Mouse (Mus musculus) liver, embryonic 12.5 days (tissue): ENCODE data around the gene Prdx5. TPM values are rescaled to one million over a fixed set of nuclear protein-coding genes. Genes with fewer than 3 reads are reported as not detected.
"Not testable (repeated sequence)": the region's sequence is repeated elsewhere in the genome, so short reads cannot be mapped to it uniquely, and the experiment has no call there.

Experiments used
- ATAC-seq: fragments of 200-750 bp; cut with Nextera tagmentation; 2 replicates; pipeline ENCODE4 v1.8.0; 2017; ENCODE audit warnings: moderate number of reproducible peaks, mild to moderate bottlenecking, moderate library complexity
- H3K27ac ChIP-seq: fragments of 300-500 bp; sonication (generic); 2 replicates; pipeline ENCODE4 v1.5.1; 2016; ENCODE audit warnings: mild to moderate bottlenecking
- H3K27me3 ChIP-seq: fragments of 300-500 bp; sonication (generic); replicated peaks from 2 replicates; pipeline ENCODE4 v1.6.1; 2016; ENCODE audit warnings: mild to moderate bottlenecking, moderate library complexity
- H3K36me3 ChIP-seq: fragments of 300-500 bp; sonication (generic); 2 replicates; pipeline ENCODE4 v1.6.1; 2016; ENCODE audit warnings: mild to moderate bottlenecking, moderate library complexity
- H3K4me1 ChIP-seq: fragments of 300-500 bp; sonication (generic); 2 replicates; pipeline ENCODE4 v1.6.1; 2016
- H3K4me2 ChIP-seq: fragments of 300-500 bp; sonication (generic); 2 replicates; pipeline ENCODE4 v1.6.1; 2016; ENCODE audit warnings: mild to moderate bottlenecking, moderate library complexity
- H3K4me3 ChIP-seq: fragments of 300-500 bp; sonication (generic); 2 replicates; pipeline ENCODE4 v1.5.1; 2016; ENCODE audit warnings: mild to moderate bottlenecking, moderate library complexity
- H3K9ac ChIP-seq: fragments of 300-500 bp; sonication (generic); 2 replicates; pipeline ENCODE4 v1.6.1; 2016; ENCODE audit warnings: mild to moderate bottlenecking, moderate library complexity
- H3K9me3 ChIP-seq: fragments of 300-500 bp; sonication (generic); replicated peaks from 2 replicates; pipeline ENCODE4 v1.6.1; 2016; ENCODE audit warnings: mild to moderate bottlenecking, moderate library complexity
- WGBS: fragments of 180-500 bp; shearing (Covaris S2); methylation state at CpG from one replicate; pipeline ENCODE4 v1.1.7; 2016; ENCODE audit not compliant: insufficient replicate concordance; 5-methylcytosine and 5-hydroxymethylcytosine counted together
- polyA plus RNA-seq: library from polyadenylated mRNA; unstranded; fragments of >200 nt; fragmentation: Nextera tagmentation; extraction: Ambion mirVana; gene quantifications from 2 replicates; pipeline ENCODE4 v1.2.1, GENCODE M21; 2016

The Prdx5 gene
- polyA plus RNA-seq, 1 experiment from 2014 or later, result 94.2 TPM

- Histone ChIP-seq H3K9ac (no peak overlapping the region), H3K36me3 (no peaks in the 10 kb centered on the region), H3K9me3 (peaks cover 5% of the 10 kb centered on the region; the same call in 1 of the 2 replicates), H3K4me1 (no peaks in the 10 kb centered on the region), H3K4me3 (no peak overlapping the region), H3K27ac (no peak overlapping the region), H3K27me3 (no peaks in the 10 kb centered on the region), H3K4me2 (no peak overlapping the region)
- no peak for ATAC-seq
- 71% methylated on average over 4 of the region's 4 CpGs for WGBS
Measured at GRCm38 (mm10) chr19:6899641-6900040, 10.3 kb downstream of the Prdx5 start.

DNA sequence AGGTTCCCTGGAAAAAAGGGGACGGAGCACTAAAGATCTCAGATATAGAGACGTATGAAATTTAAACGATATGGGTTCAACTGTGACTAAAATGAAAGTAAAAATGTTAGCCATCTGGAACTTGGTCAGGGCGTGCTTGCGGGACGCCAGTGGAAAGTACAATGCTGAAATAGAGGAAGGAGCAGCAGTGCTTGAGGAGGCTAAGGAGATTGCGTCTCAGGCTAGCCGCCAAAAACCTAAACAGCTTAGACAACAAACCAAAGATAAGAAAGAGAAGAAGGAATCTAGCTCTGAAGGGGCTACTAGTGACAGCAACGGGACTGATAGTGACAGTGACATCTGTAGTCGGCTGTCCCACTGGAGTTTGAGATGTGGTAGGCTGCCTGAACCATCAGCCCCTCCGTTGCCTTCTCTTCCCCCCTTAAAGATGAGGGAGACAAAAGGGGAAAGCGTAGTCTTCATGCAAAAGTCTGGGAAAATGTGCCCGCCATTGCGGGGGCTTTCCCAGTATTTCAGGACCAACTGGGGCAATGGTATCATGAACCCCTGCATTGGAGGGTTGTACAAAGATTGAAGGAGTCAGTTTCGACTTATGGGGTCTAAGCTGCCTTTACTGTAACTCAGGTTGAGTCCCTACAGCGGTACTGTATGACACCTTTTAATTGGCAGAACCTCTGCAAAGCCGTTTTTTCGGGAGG lies 14.1 kb downstream of the Prdx5 start:
- not testable (repeated sequence) for H3K27ac ChIP-seq, H3K9me3 ChIP-seq, ATAC-seq, H3K4me1 ChIP-seq, H3K9ac ChIP-seq, H3K36me3 ChIP-seq, H3K27me3 ChIP-seq, H3K4me3 ChIP-seq
- peak overlapping the region; percentile 12; the same call in 1 of the 2 replicates for H3K4me2 ChIP-seq
- WGBS, result 63% methylated on average over 18 of the region's 18 CpGs

- no peaks in the 10 kb centered on the region for H3K36me3 ChIP-seq
- 84% methylated on average over 14 of the region's 14 CpGs for WGBS
- no peak for ATAC-seq
- H3K9me3 ChIP-seq, result no peaks in the 10 kb centered on the region
- H3K4me2 ChIP-seq, result no peak overlapping the region
- H3K27ac ChIP-seq, result no peak overlapping the region
- H3K4me1 ChIP-seq, result no peaks in the 10 kb centered on the region
- H3K9ac ChIP-seq, result no peak overlapping the region
- H3K4me3 ChIP-seq, result no peak overlapping the region
- H3K27me3 ChIP-seq, result no peaks in the 10 kb centered on the region
Measured at GRCm38 (mm10) chr19:6893731-6894451, 16.0 kb downstream of the Prdx5 start.

GRCm38 (mm10) chr19:6892512-6892911 lies 17.4 kb downstream of the Prdx5 start:
- no peak for ATAC-seq
- Histone ChIP-seq H3K9me3 (no peaks in the 10 kb centered on the region), H3K4me3 (no peak overlapping the region), H3K27me3 (no peaks in the 10 kb centered on the region), H3K36me3 (no peaks in the 10 kb centered on the region), H3K4me2 (no peak overlapping the region), H3K27ac (no peak overlapping the region), H3K4me1 (no peaks in the 10 kb centered on the region), H3K9ac (no peak overlapping the region)
- WGBS, result 30% methylated on average over 4 of the region's 4 CpGs

- Histone ChIP-seq H3K9ac (no peak overlapping the region), H3K27ac (no peak overlapping the region), H3K4me1 (no peaks in the 10 kb centered on the region), H3K9me3 (no peaks in the 10 kb centered on the region), H3K4me2 (no peak overlapping the region), H3K27me3 (no peaks in the 10 kb centered on the region), H3K36me3 (no peaks in the 10 kb centered on the region), H3K4me3 (no peak overlapping the region)
- 60% methylated on average over 4 of the region's 4 CpGs for WGBS
- ATAC-seq, result no peak
Measured at GRCm38 (mm10) chr19:6877965-6878364, 31.9 kb downstream of the Prdx5 start.

GRCm38 (mm10) chr19:6876799-6877198 lies 33.1 kb downstream of the Prdx5 start:
- no peak overlapping the region for H3K27ac ChIP-seq
- H3K4me2 ChIP-seq, result no peak overlapping the region
- no peak overlapping the region for H3K9ac ChIP-seq
- no peaks in the 10 kb centered on the region for H3K36me3 ChIP-seq
- H3K4me3 ChIP-seq, result no peak overlapping the region
- H3K4me1 ChIP-seq, result peaks cover 3% of the 10 kb centered on the region
- H3K27me3 ChIP-seq, result no peaks in the 10 kb centered on the region
- no peak for ATAC-seq
- no peaks in the 10 kb centered on the region for H3K9me3 ChIP-seq

GRCm38 (mm10) chr19:6875834-6876233 lies 34.1 kb downstream of the Prdx5 start:
- Histone ChIP-seq H3K4me1 (peaks cover 13% of the 10 kb centered on the region), H3K9ac (no peak overlapping the region), H3K27ac (no peak overlapping the region), H3K4me3 (no peak overlapping the region), H3K36me3 (no peaks in the 10 kb centered on the region), H3K9me3 (no peaks in the 10 kb centered on the region), H3K27me3 (no peaks in the 10 kb centered on the region), H3K4me2 (no peak overlapping the region)
- 67% methylated on average over 6 of the region's 6 CpGs for WGBS
- no peak for ATAC-seq

- no peaks in the 10 kb centered on the region for H3K36me3 ChIP-seq
Measured at GRCm38 (mm10) chr19:6874257-6874656, 35.6 kb downstream of the Prdx5 start.

GRCm38 (mm10) chr19:6872701-6873100 lies 37.2 kb downstream of the Prdx5 start:
- Histone ChIP-seq H3K4me1 (peaks cover 30% of the 10 kb centered on the region), H3K27me3 (no peaks in the 10 kb centered on the region), H3K4me3 (no peak overlapping the region), H3K9ac (no peak overlapping the region), H3K4me2 (no peak overlapping the region), H3K9me3 (no peaks in the 10 kb centered on the region), H3K36me3 (no peaks in the 10 kb centered on the region), H3K27ac (no peak overlapping the region)
- 46% methylated on average over 3 of the region's 3 CpGs for WGBS
- no peak for ATAC-seq

More at GRCm38 (mm10) chr19:6874257-6874656, 35.6 kb downstream of the Prdx5 start:
- Histone ChIP-seq H3K4me2 (no peak overlapping the region), H3K27me3 (no peaks in the 10 kb centered on the region), H3K4me3 (no peak overlapping the region), H3K9me3 (no peaks in the 10 kb centered on the region), H3K27ac (no peak overlapping the region), H3K9ac (no peak overlapping the region), H3K4me1 (peaks cover 27% of the 10 kb centered on the region)
- ATAC-seq, result no peak
- WGBS, result 37% methylated on average over 1 of the region's 1 CpGs

DNA sequence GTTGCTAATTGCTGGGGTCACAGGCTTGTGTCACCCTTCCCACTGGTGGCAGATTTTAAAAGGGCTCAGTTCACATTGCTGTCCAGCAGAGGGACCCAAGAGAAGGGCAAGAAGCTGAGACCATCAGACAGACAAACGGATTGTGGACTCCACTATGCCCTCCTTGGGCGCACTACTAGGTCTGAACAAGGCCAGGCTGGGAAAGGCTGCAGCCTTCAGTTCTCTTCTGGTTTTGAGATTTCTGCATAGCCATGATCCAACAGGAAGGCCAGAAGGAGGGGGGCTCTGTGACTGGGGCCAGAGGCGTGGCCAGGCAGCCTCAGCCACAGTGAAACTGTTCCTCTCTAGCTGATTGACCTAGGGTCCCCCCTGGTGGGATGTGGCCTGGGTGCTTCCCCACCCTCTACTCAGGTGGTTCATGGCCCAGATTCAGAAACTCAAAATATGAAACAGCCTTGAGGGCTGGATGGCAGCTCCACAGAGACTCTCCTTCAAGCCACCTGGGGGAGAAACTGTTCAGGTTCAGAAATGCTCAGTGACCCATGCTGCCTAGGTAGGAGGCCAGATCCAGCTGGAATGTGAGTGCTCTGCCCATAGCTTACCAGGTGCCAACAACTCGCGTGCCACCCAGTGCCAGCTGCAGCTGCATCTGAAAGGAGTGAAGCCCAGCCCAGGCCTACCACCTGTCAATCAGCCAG lies 38.2 kb downstream of the Prdx5 start:
- H3K4me1 ChIP-seq, result peaks cover 30% of the 10 kb centered on the region
- peak overlapping the region; percentile 34 for H3K4me2 ChIP-seq
- no peaks in the 10 kb centered on the region for H3K9me3 ChIP-seq
- no peak overlapping the region for H3K27ac ChIP-seq
- H3K36me3 ChIP-seq, result no peaks in the 10 kb centered on the region
- 54% methylated on average over 5 of the region's 5 CpGs for WGBS
- no peak overlapping the region for H3K4me3 ChIP-seq
- no peaks in the 10 kb centered on the region for H3K27me3 ChIP-seq
- peak; percentile 47; the same call in 1 of the 2 replicates for ATAC-seq
- H3K9ac ChIP-seq, result no peak overlapping the region; the same call in 1 of the 2 replicates

DNA sequence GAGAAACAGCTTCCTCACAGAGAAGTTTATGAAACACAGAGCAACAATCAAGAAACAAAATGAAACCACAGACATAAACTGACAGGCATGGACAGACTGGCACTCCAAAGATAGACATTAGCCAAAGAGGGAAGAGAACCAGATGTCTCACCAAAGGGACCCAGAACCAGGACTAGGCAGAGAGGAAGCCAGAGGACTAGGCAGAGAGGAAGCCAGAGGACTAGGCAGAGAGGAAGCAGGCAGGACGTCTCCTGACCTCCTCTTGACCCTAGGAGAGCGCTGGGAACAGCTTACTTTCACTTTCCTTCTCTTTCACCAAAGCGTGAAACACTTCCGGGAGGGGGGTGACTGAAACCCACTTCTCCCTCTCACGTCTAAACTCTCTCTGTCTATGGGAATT lies 40.6 kb downstream of the Prdx5 start:
- no peaks in the 10 kb centered on the region for H3K36me3 ChIP-seq
- no peaks in the 10 kb centered on the region for H3K9me3 ChIP-seq
- H3K27ac ChIP-seq, result peak overlapping the region; percentile 67
- peaks cover 30% of the 10 kb centered on the region for H3K4me1 ChIP-seq
- no peaks in the 10 kb centered on the region for H3K27me3 ChIP-seq
- peak overlapping the region; percentile 60 for H3K4me3 ChIP-seq
- peak overlapping the region; percentile 79 for H3K4me2 ChIP-seq
- peak; percentile 63 for ATAC-seq
- H3K9ac ChIP-seq, result peak overlapping the region; percentile 74
- under 1% methylated on average over 5 of the region's 5 CpGs for WGBS

GRCm38 (mm10) chr19:6861451-6861850 lies 48.5 kb downstream of the Prdx5 start:
- no peak overlapping the region for H3K4me3 ChIP-seq
- no peaks in the 10 kb centered on the region for H3K9me3 ChIP-seq
- H3K27me3 ChIP-seq, result no peaks in the 10 kb centered on the region
- H3K9ac ChIP-seq, result no peak overlapping the region
- H3K4me1 ChIP-seq, result peaks cover 22% of the 10 kb centered on the region
- ATAC-seq, result no peak
- no peak overlapping the region for H3K4me2 ChIP-seq
- H3K36me3 ChIP-seq, result no peaks in the 10 kb centered on the region
- 79% methylated on average over 4 of the region's 4 CpGs for WGBS
- no peak overlapping the region for H3K27ac ChIP-seq
